Mouse (Mus musculus): Measurements from ENCODE around the gene Ppp2r3a.

Gene Ppp2r3a

GRCm38 (mm10) chr9:101262815-101263214 is 11.2 kb upstream of the Ppp2r3a start:
- Histone ChIP-seq H3K9me3 (ENCODE audit: low read length) (no peaks in the 10 kb centered on the region; the same call in 1 of the 2 replicates), H3K4me1 (replicated peaks; ENCODE audit: low read depth, low read length) (peaks cover 10% of the 10 kb centered on the region), H3K4me3 (replicated peaks; ENCODE audit: low read length) (no peak overlapping the region), H3K36me3 (ENCODE audit: insufficient read depth, low read length) (no peaks in the 10 kb centered on the region), H3K27me3 (ENCODE audit: insufficient read depth, low read length) (no peaks in the 10 kb centered on the region; the same call in 1 of the 2 replicates)
- TF ChIP-seq CTCF (conservative IDR thresholded peaks at IDR 0.05; ENCODE audit: low read length) = no peak
- TF ChIP-seq NANOG (IDR thresholded peaks at IDR 0.05; ENCODE audit: borderline replicate concordance, low read length) = no peak
- TF ChIP-seq POU5F1 (IDR thresholded peaks at IDR 0.05; ENCODE audit: borderline replicate concordance, low read length) = no peak

GRCm38 (mm10) chr9:101261989-101262571 is 10.5 kb upstream of the Ppp2r3a start:
- no peak overlapping the region for H3K4me3 ChIP-seq (replicated peaks; ENCODE audit: low read length)
- no peaks in the 10 kb centered on the region; the same call in 1 of the 2 replicates for H3K27me3 ChIP-seq (ENCODE audit: insufficient read depth, low read length)
- H3K9me3 ChIP-seq (ENCODE audit: low read length) = no peaks in the 10 kb centered on the region
- H3K4me1 ChIP-seq (replicated peaks; ENCODE audit: low read depth, low read length) = peaks cover 10% of the 10 kb centered on the region
- no peaks in the 10 kb centered on the region for H3K36me3 ChIP-seq (ENCODE audit: insufficient read depth, low read length)
- TF ChIP-seq NANOG (IDR thresholded peaks at IDR 0.05; ENCODE audit: borderline replicate concordance, low read length) (no peak), POU5F1 (IDR thresholded peaks at IDR 0.05; ENCODE audit: borderline replicate concordance, low read length) (no peak), CTCF (conservative IDR thresholded peaks at IDR 0.05; ENCODE audit: low read length) (no peak)

DNA sequence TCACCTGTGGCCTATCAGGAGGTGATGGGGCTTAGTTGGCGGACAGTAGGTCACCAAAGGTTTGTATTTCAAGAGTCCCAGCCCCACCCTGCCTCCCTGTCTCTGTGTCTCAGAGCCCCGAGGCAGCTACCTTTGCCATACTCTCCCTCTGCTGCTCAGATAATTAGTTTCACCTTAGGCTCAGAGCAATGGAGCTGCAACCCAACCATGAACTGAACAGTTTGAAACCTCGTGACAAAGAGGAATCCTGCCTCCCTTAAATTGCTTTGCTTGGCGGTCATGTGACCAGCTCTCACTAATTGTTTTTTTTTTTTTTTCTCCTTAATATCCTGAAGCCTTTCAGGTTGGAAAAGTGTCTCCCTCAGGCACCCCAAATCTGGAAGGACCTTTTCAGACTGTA is 9.8 kb upstream of the Ppp2r3a start:
- Histone ChIP-seq H3K27me3 (ENCODE audit: insufficient read depth, low read length) (no peaks in the 10 kb centered on the region; the same call in 1 of the 2 replicates), H3K9me3 (ENCODE audit: low read length) (no peaks in the 10 kb centered on the region), H3K4me3 (replicated peaks; ENCODE audit: low read length) (peak overlapping the region; percentile 45; the same call in 1 of the 2 replicates), H3K4me1 (replicated peaks; ENCODE audit: low read depth, low read length) (peaks cover 10% of the 10 kb centered on the region), H3K36me3 (ENCODE audit: insufficient read depth, low read length) (no peaks in the 10 kb centered on the region)
- TF ChIP-seq POU5F1 (IDR thresholded peaks at IDR 0.05; ENCODE audit: borderline replicate concordance, low read length) = no peak
- no peak for TF ChIP-seq NANOG (IDR thresholded peaks at IDR 0.05; ENCODE audit: borderline replicate concordance, low read length)
- TF ChIP-seq CTCF (conservative IDR thresholded peaks at IDR 0.05; ENCODE audit: low read length) = no peak

DNA sequence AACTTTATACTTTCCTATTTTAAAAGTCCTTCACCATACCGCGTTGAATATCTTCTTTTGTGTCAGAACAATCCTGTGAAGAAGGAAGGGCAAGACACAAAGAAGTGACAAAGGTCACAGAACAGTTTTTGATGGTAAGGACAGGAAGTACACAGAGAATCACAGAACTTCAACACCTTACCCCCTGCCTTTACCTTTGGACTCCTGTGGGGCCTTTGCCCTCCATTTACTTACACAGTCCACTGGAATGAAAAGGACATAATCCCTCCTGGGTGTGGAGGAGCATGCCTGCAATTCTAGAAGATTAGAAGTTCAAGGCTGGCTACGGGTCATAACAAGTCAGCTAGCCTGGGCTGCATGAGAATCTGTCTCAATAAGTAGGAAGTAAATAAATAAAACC is 1.5 kb upstream of the Ppp2r3a start:
- Histone ChIP-seq H3K36me3 (ENCODE audit: insufficient read depth, low read length) (no peaks in the 10 kb centered on the region), H3K4me1 (replicated peaks; ENCODE audit: low read depth, low read length) (peaks cover 13% of the 10 kb centered on the region), H3K27me3 (ENCODE audit: insufficient read depth, low read length) (peaks cover 13% of the 10 kb centered on the region), H3K9me3 (ENCODE audit: low read length) (no peaks in the 10 kb centered on the region), H3K4me3 (replicated peaks; ENCODE audit: low read length) (no peak overlapping the region)
- TF ChIP-seq CTCF (conservative IDR thresholded peaks at IDR 0.05; ENCODE audit: low read length) = no peak
- no peak for TF ChIP-seq NANOG (IDR thresholded peaks at IDR 0.05; ENCODE audit: borderline replicate concordance, low read length)
- TF ChIP-seq POU5F1 (IDR thresholded peaks at IDR 0.05; ENCODE audit: borderline replicate concordance, low read length) = no peak

GRCm38 (mm10) chr9:101252541-101252940 is 946 bp upstream of the Ppp2r3a start:
- Histone ChIP-seq H3K4me1 (replicated peaks; ENCODE audit: low read depth, low read length) (peaks cover 13% of the 10 kb centered on the region), H3K36me3 (ENCODE audit: insufficient read depth, low read length) (no peaks in the 10 kb centered on the region), H3K9me3 (ENCODE audit: low read length) (no peaks in the 10 kb centered on the region), H3K4me3 (replicated peaks; ENCODE audit: low read length) (no peak overlapping the region), H3K27me3 (ENCODE audit: insufficient read depth, low read length) (peaks cover 13% of the 10 kb centered on the region)
- TF ChIP-seq NANOG (IDR thresholded peaks at IDR 0.05; ENCODE audit: borderline replicate concordance, low read length) (no peak), POU5F1 (IDR thresholded peaks at IDR 0.05; ENCODE audit: borderline replicate concordance, low read length) (no peak), CTCF (conservative IDR thresholded peaks at IDR 0.05; ENCODE audit: low read length) (no peak)

DNA sequence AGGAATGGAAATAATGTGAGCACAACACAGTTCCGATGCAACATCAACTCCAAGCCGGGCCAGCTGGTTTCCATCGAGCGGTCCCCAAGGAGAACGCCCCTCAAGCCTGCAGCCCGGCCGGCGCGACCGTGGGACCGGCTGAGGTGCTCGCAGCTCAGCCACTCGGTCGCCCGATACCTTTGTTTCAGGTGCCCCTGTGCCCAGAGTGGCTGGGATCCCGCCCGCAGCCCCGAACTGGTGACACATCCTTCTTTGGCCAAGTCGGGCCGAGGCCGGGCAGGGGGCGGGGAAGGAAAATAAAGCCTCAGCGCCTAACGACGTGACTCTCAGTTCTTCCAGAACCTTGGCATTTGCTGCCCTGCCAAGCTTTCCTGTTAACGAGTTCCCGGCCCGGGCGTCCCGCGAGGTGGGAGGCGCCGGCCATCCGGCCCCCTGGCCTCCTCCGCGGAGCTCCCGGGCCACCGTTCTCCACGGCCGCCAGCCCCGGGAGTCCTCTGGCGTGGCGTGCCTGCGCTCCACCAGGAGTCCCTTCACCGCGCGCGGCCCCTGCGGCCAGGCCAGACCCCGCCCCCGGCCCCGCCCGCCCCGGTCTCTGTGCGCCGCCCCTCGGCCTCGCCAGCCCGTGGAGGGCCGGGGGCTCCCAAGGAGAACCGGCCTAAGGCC is 483 bp downstream of the Ppp2r3a start:
- H3K27me3 ChIP-seq (ENCODE audit: insufficient read depth, low read length) = peaks cover 13% of the 10 kb centered on the region
- peak overlapping the region; percentile 93 for H3K4me3 ChIP-seq (replicated peaks; ENCODE audit: low read length)
- H3K4me1 ChIP-seq (replicated peaks; ENCODE audit: low read depth, low read length) = peaks cover 13% of the 10 kb centered on the region
- no peak for TF ChIP-seq NANOG (IDR thresholded peaks at IDR 0.05; ENCODE audit: borderline replicate concordance, low read length)
- no peak for TF ChIP-seq CTCF (conservative IDR thresholded peaks at IDR 0.05; ENCODE audit: low read length)
- no peak for TF ChIP-seq POU5F1 (IDR thresholded peaks at IDR 0.05; ENCODE audit: borderline replicate concordance, low read length)
- no peaks in the 10 kb centered on the region for H3K36me3 ChIP-seq (ENCODE audit: insufficient read depth, low read length)
- H3K9me3 ChIP-seq (ENCODE audit: low read length) = no peaks in the 10 kb centered on the region

DNA sequence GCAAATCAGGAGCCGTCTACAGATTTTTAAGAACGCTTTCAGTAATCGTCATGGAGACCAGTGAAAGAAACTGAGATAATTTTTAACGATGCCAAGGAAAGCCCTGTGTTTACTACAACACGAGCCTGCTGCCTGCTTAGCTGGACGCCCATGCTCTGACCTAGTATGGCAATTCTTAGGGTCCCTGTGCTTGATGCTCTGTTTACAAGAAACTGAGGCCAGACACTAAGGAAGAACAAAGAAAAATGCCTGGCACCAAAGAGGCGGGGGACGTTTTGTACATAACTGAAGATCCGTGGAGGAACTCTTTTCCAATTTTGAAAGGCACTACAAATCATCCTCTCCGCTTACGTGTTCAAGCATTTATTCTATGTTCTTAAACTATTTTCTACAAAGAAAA is 1.1 kb downstream of the Ppp2r3a start:
- peak overlapping the region; percentile 93 for H3K4me3 ChIP-seq (replicated peaks; ENCODE audit: low read length)
- no peaks in the 10 kb centered on the region for H3K36me3 ChIP-seq (ENCODE audit: insufficient read depth, low read length)
- H3K27me3 ChIP-seq (ENCODE audit: insufficient read depth, low read length) = peaks cover 13% of the 10 kb centered on the region
- H3K4me1 ChIP-seq (replicated peaks; ENCODE audit: low read depth, low read length) = peaks cover 13% of the 10 kb centered on the region
- TF ChIP-seq POU5F1 (IDR thresholded peaks at IDR 0.05; ENCODE audit: borderline replicate concordance, low read length) = no peak
- no peak for TF ChIP-seq NANOG (IDR thresholded peaks at IDR 0.05; ENCODE audit: borderline replicate concordance, low read length)
- TF ChIP-seq CTCF (conservative IDR thresholded peaks at IDR 0.05; ENCODE audit: low read length) = no peak
- H3K9me3 ChIP-seq (ENCODE audit: low read length) = no peaks in the 10 kb centered on the region

GRCm38 (mm10) chr9:101249626-101250025 is 2.0 kb downstream of the Ppp2r3a start:
- no peaks in the 10 kb centered on the region for H3K9me3 ChIP-seq (ENCODE audit: low read length)
- TF ChIP-seq CTCF (conservative IDR thresholded peaks at IDR 0.05; ENCODE audit: low read length) (no peak), POU5F1 (IDR thresholded peaks at IDR 0.05; ENCODE audit: borderline replicate concordance, low read length) (no peak), NANOG (IDR thresholded peaks at IDR 0.05; ENCODE audit: borderline replicate concordance, low read length) (no peak)
- no peaks in the 10 kb centered on the region for H3K36me3 ChIP-seq (ENCODE audit: insufficient read depth, low read length)
- no peak overlapping the region for H3K4me3 ChIP-seq (replicated peaks; ENCODE audit: low read length)
- peaks cover 13% of the 10 kb centered on the region for H3K4me1 ChIP-seq (replicated peaks; ENCODE audit: low read depth, low read length)
- peaks cover 13% of the 10 kb centered on the region for H3K27me3 ChIP-seq (ENCODE audit: insufficient read depth, low read length)

All from E14TG2a.4 (cell line).